Mouse (Mus musculus) NIH3T3 (cell line): ENCODE results near the gene Tcf7l1.

Experiments used
- DNase-seq: peaks from one replicate; pipeline ENCODE4 v3.0.0-alpha.2; 2012; ENCODE audit warnings: low read depth

Tcf7l1 gene

DNA sequence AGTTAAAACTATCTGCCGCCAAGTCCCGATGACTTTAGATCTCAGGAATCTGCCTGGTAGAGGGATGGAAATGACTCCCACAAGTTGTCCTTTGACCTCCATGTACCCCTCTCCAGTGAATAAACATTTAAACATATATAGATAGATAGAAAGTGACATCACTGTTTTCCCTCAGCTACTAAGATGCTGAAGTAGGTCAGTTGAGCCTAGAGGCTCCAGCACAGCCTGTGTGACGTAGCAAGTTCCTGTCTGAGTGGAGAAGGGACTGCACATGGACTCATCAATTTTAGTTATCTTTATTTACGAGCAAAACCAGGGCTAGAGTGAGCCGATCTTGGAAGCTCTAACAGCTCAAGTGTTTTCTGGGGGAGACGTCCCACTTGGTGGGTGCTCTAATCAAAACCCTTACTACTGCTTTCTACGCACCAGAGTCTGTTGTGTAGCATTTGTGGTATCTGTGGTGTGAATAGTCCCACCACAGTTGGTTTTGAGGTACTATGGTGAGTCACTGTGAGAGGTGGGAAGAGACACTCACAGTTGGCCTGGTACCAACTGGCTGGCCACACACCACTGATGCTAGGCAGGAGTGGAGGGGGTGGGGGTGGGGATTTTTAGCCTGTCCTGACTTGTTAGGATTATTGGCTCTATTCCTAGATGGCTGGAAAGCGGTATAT, 129.2 kb downstream of the Tcf7l1 start:
- peak; percentile 91 for DNase-seq

DNA sequence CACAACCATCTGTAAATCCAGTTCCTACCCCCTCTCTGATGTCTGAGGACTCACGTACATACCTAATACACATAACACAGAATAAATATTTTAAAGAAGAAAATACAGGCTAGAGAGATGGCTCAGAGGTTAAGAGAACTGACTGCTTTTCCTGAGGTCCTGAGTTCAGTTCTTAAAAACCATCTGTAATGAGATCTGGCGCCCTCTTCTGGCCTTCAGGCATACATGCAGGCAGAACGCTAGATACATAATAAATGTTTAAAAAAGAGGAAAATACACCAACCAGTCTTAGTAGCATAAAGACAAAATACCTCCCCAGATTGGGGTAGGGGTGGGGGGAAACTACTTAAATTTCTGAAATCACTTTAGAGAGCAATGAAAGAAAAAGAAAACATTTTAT, 131.0 kb downstream of the Tcf7l1 start:
- peak; percentile 75 for DNase-seq

DNA sequence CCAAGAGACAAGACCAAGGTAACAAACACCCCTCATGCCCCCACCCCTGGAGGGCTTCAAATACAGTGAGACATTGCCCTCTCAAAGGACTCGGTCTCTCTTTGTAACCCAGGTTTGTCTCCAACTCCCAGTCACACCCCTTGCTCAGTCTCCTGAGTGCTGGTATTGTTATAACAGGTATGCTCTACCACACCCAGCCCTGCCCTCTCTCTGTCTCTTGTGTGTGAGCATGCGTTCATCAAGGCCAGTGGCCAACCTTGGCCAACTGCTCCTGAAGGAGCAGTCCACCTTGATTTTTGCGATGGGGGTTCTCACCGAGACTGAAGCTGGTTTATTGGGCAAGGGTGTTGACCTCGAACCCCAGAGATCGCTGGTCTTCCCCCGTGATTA, 133.0 kb downstream of the Tcf7l1 start:
- no peak for DNase-seq

DNA sequence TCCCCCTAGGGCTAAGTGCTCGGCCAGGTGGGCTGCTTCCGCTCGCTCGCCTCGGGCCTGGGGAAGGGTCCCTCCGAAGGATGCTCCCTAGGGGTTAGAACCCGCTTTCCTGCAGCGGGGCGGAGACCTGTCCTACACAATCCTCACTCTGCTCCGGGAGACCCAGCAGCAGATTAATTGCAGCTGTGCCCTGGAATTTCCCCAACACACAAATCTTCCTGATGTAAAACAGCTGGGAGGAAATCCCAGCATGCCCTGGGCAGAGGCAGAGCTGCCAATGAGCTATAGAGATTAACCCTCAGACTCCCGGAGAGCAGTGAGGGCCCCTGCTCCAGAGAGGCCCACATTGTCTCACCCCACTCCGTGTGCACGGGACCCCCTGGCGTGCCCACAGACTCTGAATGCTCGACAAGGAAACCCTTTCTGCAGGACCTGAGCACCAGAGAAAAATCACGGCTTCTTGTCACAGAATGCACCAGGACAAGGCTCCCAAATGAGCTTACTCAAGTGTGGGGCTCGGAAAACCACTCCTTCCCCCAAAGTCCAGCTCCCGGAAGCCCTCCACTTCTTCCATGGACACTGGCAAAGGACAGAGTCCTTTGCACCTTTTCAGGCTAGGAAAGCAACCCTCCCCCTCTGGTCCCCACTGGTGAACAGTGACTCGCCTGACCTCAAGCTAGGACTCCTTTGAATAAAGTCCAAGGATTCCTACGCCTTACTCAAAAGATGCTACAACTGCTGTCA, 133.6 kb downstream of the Tcf7l1 start:
- peak; percentile 96 for DNase-seq

DNA sequence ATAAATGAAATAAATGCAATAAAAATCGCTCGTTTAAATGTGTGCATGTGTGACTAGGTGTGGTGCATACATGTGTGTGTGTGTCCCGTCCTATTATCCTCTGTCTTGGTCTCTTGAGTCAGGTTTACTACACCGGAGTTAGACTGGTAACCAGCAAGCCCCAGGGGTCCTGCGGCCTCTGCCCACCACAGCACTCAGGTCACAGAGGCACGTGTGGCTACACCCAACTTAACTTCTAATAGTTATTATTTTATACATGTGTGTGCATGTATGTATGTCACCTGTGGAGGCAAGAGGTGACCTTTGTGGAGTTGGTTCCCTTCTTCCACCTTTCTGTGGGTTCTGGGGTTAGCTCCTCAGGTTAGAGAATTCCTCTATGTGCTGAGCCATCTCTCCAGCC, 134.7 kb downstream of the Tcf7l1 start:
- no peak for DNase-seq

DNA sequence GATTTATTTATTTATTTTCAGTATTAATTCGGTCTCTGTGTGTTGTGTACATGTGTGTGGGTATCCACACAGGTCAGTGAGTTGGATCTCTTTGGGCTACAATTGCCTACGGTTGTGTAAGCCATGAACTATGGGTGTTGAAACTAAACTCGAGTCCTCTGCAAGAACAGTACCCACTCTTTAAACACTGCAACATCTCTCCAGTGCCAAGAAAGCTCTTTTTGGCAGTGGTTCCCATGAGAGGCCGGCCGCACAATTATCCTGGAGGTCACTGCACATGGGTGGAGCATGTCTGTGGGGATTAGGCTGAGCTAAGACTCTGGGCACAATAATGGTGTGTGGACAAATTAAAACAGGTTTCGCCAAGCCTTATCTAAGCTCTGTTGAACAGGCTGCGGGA, 135.6 kb downstream of the Tcf7l1 start:
- DNase-seq: peak; percentile 90

DNA sequence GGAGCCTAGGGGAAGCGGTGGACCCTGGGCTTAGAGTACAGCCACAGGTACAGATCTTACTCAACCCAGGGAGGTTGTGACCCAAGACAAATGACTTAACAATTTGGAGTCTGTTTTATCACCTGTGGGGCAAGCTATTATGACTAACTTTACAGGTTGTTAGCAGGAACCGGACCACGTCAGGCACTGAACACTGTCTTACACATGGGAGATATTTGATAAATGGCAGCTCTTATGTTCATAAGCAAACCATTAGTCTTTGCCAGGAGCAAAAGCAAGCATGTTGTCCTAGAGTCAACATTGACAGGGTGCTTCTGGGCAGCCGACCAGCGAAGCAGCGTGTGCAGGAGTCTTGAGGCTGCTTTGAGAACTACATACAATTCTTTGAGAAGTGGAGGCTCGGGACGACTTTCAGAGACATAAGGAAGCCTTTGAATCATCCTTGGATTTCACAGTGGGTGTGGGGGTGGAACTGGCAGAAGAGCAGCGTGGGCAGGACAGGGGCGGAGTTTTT, 138.7 kb downstream of the Tcf7l1 start:
- peak; percentile 62 for DNase-seq

DNA sequence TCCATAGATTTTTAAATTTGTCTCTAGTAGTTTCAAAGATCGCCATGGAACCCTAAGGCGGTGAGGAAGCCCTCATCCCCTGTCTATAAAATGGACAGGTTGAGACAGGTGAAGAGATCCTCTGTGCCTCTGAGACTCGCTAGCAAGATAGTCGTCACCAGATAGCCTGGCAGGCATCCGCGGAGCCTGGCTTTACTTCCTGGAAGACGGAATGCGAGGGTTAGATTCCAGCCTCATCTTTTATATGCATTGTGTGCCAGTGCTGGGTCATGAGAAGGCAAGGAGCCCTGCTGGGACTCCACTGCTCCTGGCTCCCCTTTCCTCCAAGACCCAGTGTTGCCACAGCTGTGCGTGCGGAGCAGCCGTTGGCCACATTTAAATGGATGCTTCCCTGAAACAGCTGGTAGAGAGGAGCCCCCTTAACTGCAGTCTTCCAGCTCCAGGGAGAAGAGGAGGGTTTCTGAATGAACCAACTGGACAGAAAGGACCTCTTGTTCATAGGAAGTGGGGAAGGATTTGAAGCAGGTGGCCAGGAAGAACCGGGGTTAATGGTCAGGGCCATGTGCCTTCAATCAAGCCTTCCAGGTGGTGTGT, 141.0 kb downstream of the Tcf7l1 start:
- DNase-seq: no peak

DNA sequence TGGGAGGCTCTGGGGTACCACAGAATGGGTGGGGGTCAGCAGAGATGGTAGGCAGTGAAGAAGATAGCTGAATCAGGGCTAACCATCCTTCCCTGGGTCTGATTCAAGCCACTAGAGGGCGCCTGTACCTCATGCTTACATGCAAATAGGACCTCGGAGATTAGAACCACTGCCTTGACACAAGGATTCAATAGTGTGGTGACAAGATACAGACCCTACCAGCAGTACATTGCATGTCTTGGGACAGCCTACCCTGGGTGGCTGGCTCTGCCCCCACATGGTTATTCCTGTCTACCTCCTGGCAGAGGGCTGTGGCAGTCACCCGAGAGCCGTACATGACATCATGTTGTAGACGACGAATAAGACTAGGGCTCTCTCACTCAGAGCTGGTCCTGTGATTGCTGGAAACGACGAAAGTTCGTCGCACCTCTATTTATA, 141.7 kb downstream of the Tcf7l1 start:
- DNase-seq: peak; percentile 86

DNA sequence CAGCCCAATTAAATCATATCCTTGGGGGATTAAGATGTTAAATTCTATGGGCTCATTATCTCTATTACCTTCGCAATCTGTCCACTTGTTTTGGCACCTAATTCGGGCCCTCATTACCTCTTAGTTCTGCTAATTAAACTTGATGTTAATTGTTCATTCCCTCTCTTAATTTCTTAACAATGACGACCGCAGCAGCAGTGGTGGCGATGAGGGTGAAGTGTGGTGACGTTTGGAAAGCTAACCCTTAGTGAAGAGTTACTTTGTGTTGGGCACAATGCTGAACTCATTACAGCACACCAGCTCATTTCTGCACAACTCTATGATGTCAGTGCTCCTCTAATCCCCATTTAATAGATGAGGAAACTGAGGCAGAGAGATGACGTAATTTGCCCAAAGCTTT, 143.7 kb downstream of the Tcf7l1 start:
- no peak for DNase-seq

DNA sequence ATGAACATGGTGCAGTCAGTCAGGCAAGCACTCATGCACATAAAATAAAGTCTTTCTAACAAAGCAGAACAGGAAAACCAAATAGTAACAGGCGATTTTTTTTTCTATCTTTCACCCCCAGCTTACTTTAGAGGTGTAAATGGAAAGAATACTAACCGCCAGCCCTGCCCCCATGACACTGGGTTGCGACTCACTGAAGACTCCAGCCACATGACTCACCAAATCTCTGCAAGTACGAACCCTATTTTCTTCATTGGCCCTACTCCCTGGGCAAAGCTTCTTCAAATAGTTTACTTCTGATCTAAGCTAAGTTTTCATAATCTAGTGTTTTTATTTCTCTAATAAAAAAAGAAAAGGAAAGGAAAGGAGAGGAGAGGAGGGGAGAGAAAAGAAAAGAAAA, 144.5 kb downstream of the Tcf7l1 start:
- peak; percentile 84 for DNase-seq

DNA sequence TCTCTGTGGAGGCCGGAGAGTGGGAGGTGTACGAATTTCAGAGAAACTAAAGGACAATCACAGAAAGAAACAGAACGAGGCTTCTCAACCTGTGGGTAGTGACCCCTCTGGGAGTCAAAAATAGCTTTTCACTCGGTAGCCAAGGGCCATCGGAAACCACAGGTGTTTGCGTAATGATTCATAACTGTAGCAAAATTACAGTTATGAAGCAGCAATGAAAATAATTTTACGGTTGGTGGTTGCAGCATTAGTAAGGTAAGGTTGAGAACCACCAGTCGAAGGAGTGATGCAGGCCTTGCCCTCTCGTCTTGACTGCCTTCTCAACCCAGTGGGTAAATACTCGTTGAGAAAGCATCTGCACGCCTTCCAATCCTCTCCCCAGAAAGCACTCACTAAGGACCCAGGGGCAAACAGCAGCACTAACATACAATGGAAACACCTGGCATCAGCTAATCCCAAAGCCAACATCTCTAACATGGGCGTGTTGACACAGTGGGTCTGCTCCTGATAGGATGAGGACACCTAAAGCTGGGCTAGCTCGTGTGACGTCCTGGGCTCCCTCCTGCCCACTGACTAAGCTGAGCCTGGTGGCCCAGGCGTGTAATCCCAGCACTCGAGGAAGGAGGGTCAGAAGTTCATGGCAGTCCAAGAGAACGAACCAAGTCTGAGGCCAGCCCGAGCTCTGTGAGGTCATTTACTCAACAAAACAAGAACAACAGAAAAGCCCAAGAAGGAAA, 147.7 kb downstream of the Tcf7l1 start:
- DNase-seq: no peak

DNA sequence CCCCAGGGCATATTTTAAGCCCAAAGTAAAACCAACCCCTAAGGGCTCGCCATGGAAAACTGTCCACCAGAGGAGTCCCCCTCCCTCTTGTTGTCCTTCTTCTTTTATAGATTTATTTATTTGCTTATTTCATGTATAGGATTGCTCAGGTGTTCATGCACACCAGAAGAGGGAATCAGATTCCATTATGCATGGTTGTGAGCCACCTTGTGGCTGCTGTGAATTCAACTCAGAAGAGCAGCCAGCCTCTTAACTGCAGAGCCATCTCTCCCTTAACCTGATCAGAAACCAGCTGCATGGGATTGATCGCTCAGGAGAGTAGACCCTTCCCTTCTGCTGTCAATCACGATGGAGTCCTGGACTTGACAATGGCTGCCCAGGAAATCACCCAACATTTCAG, 152.1 kb downstream of the Tcf7l1 start:
- peak; percentile 35 for DNase-seq

DNA sequence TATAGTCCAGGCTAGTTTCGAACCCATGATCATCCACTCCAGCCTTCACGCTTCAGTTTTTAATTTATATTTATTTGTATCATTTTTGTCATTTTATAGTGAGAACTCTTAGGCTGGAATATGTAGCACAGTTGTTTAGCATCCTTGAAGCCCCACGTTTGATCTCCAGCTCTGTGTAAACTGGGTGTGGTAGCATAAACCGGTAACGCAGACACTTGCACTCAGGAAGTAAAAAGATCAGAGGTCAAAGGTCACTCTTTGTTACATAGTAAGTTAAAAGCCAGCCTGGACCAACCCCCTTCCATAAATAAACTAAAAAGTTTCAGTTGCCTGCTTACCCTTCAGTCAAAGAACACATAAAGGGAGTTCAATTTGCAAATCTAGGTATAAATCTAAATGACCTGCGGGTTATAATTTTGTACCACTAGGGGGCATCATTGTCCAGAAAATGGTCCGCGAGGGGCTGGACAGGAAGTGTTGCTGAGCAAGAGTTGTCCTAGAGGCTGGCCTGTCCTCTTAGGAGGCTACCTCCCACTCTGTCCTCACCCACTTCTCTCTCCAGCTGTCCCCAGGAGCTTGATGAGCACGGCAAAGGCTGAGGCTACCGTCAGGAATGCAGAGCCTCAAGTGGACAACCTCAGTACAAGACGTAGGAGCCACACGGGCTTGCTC, 153.2 kb downstream of the Tcf7l1 start:
- DNase-seq: peak; percentile 88

DNA sequence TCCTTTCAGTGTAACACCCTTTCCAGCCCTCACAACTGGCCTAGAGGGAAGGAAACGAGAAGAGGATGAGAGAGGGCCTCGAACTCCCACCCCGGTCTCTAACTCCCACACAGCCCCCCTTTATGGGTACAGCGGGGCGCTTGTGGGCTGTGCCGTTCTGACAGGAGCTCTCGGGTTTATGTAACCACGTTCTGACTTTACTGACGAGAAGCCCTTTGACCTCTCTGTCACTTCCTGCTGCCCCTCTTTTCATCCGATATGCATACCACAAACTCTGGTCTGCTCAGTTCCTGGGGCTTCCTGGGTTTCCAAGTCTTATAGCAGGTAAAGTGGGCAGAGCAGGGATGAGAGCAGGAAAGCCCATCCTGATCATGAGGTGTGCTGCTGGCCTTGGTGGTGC, 154.7 kb downstream of the Tcf7l1 start:
- DNase-seq: no peak

DNA sequence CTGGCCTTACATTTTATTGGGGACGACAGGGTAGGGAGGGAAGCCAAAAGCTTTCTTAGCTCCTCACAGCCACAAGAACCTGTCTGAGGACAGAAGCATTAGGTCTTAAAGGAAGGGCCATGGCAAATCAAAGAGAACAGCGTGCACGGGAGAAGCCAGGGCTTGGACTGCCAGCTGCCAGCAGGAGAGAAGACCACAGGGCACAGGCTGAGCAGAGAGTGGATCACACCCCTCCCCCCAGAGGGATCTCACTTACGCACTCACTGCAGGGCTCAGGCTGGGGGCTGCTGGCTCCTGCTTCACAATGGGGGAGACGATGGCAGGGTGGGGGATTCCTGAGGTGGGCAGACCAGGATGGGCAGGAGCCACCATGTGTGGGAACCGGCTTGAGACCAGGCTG, 157.4 kb downstream of the Tcf7l1 start:
- no peak for DNase-seq

DNA sequence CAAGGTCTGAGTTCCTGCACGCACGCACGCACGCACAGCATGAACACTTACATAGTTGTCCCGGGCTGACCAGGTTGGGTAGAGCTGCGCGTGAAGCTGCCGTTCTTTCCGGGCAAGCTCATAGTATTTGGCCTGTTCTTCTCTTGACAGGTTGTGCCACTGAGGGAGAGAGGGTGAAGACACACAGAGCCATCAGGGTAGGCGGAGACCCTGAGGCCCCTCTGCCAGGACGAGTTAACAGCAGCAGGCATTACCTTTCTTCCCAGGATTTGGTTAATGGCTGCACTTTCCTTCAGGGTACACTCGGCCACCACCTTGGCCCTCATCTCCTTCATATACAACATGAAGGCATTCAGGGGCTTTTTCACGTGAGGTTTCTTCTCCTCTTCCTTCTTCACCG, 158.1 kb downstream of the Tcf7l1 start:
- DNase-seq: no peak

DNA sequence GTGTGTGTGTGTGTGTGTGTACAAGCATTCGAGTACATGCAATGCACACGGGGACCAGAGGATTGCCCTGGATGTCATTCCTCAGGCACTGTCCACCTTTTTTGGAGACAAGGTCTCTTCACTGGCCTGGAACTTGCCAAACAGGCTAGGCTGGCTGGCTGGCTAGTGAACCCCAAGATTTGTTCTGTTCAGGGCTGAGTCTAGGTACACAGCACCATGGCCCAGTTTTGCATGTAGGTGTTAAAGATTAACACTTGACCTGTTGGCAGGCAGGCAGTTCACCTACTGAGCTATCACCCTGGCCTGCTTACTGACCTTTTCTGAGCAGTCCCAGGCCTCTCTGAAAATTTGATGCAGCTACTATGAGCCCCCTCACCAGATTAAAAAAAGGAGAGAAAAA, 158.7 kb downstream of the Tcf7l1 start:
- no peak for DNase-seq

DNA sequence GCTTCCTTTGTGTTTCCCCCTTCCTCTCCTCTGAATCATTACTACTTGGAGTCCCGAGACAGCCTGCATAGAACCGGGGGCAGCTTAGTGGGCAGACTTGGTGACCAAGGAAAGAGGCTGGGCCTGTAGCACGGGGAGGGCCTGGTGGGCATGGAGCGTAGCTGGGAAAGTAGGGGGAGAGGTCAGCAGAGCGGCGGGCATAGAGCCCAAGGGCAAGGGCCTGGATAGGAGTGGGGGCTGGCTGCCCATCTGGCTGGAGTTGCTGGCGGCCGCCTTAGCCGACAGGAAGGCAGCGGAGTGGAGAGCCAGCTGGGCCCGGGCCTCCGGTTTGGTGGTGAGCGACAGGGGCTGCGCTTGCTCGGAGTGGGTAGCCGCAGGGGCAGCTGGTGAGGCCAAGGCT, 161.8 kb downstream of the Tcf7l1 start:
- DNase-seq: no peak

DNA sequence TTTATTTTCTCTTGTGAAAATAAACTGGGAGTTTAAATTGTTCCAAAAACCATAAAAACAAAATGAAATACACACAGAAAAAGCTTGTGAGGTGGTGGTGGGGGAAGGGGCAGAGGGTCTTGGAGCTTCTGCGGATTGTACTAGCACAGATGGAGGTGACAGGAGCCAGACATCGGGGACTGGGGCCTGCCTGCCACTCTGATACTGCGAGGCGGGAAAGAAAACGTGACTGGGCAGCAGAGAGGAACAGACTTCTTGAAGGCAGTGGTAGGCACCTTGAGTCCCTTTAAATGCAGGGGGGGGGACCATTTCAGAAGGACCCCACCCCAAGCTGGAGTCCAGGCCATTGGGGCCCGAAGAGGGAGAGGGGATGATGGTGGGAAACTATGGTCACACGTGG, 162.7 kb downstream of the Tcf7l1 start:
- no peak for DNase-seq

DNA sequence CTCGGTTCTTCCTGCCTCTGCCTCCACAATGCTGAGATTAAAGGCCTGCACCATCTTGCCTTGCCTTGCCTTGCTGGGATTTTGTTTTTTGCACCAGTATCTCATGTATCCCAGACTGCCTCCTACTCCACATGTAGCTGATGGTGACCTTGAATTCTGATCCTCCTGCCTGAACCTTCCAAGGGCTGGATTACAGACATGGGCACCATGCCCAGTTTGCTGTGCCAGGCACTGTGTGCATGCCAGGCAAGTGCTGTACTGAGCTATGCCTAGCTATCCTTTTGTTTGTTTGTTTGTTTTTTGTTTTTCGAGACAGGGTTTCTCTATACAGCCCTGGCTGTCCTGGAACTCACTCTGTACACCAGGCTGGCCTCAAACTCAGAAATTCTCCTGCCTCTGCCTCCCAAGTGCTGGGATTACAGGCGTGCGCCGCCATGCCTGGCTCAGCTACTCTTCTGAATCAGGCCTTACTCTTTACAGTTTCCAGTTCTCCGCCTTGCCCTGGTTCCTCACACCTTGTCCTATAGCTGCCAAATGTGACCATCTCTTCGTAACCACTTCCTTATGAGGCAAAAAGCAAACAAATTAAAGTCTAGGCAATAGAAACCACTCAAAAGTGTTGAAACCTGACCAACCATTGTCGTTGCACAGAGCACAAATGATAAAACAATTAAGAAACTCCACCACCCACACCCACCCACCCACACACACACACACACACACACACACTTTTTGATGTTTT, 165.2 kb downstream of the Tcf7l1 start:
- DNase-seq: peak; percentile 41
